Mouse (Mus musculus) hindlimb bud, embryonic 11.5 days (tissue): ENCODE measurements at regions not wholly inside any gene's neighbourhood (a gene's known extent, or its start where the extent isn't known, plus 50 kb on each side); places are given as distances from the start of the nearest gene placed in this dataset.
A peak's percentile ranks its signal among the peaks of the same experiment; 100 is the strongest.

Experiments
- DNase-seq: peaks from one replicate; pipeline ENCODE4 v3.0.0-alpha.2; 2012; ENCODE audit warnings: low read depth, low spot score; ENCODE audit errors: extremely low spot score

DNA sequence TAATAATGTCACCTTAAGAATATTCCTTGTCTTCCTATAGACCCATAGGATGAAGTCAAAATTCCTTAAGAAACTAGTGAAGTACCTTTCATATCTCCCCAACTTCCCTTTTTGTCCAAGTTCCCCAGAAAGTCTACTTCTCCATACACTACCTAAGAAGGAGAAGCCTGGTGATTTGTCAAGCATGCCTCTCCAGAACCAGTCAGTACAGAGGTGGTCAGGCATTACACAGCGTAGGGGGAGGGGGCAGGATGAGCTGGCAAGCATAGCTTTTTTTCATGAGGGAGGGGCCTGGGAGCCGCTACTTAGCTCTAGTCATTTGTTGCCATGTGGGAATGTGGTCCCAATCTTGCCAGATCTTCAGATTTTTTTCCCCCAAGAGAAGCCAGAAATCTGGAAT is 54.0 kb upstream of the Satb2 start:
- no peak for DNase-seq

GRCm38 (mm10) chr1:57033244-57033643 is 54.8 kb upstream of the Satb2 start:
- DNase-seq: no peak

- no peak for DNase-seq
Observed at GRCm38 (mm10) chr1:57034411-57034810, 56.0 kb upstream of the Satb2 start.

GRCm38 (mm10) chr1:57036382-57036781 is 57.9 kb upstream of the Satb2 start:
- no peak for DNase-seq

GRCm38 (mm10) chr1:57040201-57040600 is 61.8 kb upstream of the Satb2 start:
- DNase-seq: no peak

DNA sequence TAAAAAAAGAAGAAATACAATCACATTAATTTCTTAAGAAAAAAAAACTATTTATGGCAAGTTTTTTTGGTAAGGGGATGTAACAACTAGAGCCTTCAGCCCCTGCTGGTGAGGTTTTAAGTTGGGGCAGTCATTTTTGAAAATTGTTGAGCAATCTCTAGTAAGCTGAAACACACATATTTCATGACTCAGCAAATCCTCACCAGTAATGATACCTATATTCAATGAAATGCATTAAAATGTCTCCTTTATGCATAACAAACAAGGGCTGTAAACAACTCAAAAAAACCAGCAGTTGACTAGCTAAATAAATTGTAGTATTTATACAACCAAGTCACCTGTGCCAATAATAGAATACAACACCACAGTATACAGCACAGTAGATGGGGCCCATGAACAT is 63.1 kb upstream of the Satb2 start:
- DNase-seq: no peak

DNA sequence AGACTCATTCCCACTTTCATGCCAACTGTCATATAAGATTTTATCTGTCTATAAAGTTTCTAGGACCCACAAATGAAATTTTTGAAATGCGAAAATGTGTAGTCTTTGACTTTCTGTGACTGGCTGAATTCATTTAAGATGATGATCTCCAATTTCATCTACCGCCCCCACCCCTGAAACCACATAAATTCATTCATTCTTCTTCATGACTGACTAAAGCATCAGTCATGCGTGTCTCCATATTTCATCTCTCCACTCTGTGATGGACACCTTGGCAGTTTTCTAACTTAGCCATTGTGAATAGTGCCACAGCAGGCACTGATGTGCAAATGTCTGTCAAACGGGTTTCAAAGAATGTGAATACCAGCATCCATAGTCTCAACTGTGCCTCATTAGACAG is 75.4 kb upstream of the Satb2 start:
- DNase-seq: no peak

GRCm38 (mm10) chr1:57055976-57056375 is 77.5 kb upstream of the Satb2 start:
- DNase-seq: no peak

DNA sequence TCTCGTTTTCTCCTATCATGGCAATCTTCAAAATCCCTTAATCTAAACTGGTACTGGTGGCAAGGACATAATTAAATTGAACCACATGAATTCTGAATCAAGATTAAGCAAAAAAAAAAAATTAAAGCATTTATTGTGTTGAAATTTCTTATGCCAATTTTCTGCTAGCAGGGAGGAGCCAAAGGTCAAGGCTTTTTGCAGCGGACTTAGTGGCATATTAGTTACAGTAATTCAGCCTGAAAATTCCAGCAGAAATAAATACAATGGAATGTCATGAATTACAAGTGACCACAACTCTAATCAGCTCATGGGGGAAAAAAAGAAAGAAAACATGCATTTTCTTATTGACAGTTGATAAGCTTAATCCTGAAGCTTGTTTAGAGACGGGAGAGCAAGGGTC is 80.8 kb upstream of the Satb2 start:
- no peak for DNase-seq

- DNase-seq: no peak
Observed at GRCm38 (mm10) chr1:57075221-57075620, 96.8 kb upstream of the Satb2 start.

DNA sequence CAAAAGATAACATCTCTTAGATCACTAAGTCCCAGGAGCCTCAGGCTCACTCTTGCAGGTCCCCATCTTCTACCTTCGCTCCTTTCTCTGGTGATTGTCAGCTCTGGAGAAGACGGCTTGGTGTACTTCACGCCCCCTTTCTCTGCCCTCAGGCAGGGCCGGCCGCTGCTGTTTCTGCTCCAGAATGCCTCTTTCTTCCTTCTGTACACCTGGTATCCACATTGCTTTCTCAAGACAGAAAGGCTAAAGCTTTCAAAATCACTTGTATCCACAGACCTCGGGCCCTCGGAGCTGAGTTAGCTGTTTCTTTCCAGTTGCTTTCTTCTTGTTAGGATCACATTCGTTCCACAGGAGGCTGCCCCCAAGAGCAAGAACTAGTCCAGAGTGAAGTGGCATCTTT is 98.2 kb upstream of the Satb2 start:
- DNase-seq: no peak

- DNase-seq: no peak
Observed at GRCm38 (mm10) chr1:57080306-57080705, 101.9 kb upstream of the Satb2 start.

DNA sequence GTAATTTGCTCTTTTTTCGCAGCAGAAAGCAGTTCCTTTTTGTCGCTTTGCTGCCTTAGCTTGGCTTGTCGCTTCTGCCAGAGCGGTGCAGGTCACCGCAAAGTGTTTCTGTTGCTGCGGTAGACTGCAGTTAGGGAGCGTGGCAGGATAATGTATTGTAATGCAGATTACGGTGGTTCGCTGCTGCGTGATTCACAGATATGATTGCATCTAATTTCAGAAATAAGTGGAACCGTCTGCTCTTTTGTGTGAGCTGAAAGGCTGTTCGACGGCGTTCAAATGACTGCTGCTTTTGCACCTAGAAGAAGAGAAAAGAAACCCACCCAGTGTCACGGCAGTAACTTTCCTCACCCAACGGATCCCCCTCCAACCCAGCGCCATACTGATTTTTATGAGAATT is 104.7 kb upstream of the Satb2 start:
- no peak for DNase-seq

GRCm38 (mm10) chr1:57083540-57084083 is 105.2 kb upstream of the Satb2 start:
- no peak for DNase-seq

- peak; percentile 81 for DNase-seq
Observed at GRCm38 (mm10) chr1:57095361-57096247, 117.2 kb upstream of the Satb2 start.

DNA sequence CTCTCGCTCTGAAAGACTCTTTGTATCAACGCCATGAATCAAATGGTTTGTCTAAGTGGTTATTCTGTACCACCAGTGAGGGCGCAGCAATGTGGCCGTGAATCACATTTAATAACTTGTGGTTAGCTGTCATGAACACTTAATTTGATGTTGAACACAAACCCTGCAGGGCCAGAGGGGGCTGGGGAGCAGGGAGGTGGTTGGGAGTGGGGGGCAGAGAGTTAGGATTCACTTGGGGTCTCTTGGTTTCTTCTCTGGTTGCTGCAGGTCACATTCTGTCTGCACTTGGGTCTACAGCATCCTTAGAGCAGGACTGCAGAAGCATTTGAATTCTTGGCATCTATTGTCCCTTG is 117.8 kb upstream of the Satb2 start:
- no peak for DNase-seq

- peak; percentile 46 for DNase-seq
Observed at GRCm38 (mm10) chr1:57096740-57097139, 118.3 kb upstream of the Satb2 start.

GRCm38 (mm10) chr1:57100614-57101013 is 122.2 kb upstream of the Satb2 start:
- DNase-seq: no peak

DNA sequence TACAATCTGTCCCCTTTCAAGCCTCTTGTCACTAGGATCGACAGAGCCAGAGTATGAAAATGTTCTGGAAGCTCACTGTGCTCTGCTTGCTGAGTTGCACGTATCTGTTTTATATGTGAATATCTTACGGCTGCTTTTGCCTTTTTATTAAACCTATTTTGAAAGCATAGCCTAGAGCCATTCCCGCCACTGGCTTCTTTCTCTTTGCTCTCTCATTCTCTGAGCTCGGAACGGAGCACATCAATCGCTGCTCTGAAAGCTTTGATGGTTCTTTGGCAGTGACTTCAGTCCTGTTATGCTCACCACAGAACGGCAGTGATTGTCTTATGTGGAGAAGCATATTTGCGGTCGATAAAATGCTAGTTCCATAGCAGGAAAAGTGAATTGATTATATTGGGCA is 128.9 kb upstream of the Satb2 start:
- no peak for DNase-seq

GRCm38 (mm10) chr1:57120678-57121077 is 142.2 kb upstream of the Satb2 start:
- DNase-seq: no peak

DNA sequence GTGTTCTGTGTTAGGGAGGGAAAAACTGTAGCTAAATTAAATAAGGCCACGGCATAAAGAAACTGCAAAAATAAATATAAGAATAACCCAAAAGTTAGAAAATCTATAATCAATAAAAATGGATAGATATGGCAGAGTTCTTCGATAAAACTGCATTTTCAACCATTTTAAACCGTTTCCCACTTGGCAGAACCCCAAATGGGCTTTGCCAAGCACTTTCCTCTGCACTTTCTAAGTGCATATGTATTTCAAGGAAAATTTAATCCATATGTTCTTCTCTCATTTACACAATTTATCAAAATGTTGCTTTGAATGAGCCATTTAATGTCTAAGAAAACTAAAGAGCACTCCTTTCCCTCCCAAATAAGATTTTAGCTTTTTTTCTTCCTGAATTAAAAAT is 165.7 kb upstream of the Satb2 start:
- DNase-seq: no peak

GRCm38 (mm10) chr1:57155869-57156268 is 177.4 kb upstream of the Satb2 start:
- no peak for DNase-seq

DNA sequence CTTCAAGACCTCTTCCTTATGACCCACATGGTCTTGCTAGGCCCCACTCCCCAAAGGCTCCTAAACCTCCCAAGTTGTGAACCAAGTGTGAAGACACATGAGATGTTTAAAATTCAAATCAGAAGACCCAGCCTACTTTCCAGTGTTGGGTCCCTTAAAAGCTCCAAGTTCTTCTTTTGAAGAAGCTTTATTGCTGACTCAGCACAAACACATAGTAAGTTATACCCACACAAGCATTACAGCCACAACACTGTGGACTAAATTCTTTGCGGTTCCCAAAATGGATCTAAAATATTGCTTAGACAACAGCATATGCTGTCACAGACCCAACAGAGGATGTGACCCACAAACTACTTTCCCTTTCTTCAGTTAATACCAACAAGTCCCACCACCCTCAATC is 186.0 kb upstream of the Satb2 start:
- no peak for DNase-seq
